Mouse (Mus musculus) ovary, adult 2 months (tissue): ENCODE results near the gene Taar3. TPM values are rescaled to one million over a fixed set of nuclear protein-coding genes. Genes with fewer than 3 reads are reported as not detected.

Source experiments
- polyA plus RNA-seq: library from polyadenylated mRNA; depleted of rRNA; stranded (reverse); fragments of >200 nt; gene quantifications from 2 replicates; pipeline ENCODE4 v1.2.3, GENCODE M21; 2012; rRNA removed

Gene Taar3
- not detected in 2 replicates for polyA plus RNA-seq

DNA sequence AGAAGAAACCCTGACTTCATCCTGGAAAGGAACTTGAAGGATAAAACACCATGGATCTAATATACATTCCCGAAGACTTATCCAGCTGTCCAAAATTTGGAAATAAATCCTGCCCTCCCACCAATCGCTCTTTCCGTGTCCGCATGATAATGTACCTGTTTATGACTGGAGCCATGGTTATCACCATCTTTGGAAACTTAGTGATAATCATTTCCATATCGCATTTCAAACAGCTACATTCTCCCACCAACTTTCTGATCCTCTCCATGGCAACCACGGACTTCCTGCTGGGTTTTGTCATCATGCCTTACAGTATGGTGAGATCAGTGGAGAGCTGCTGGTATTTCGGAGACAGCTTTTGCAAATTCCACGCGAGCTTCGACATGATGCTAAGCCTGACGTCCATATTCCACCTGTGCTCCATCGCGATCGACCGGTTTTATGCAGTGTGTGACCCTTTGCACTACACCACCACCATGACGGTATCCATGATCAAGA, at the start of gene Taar3:
TSS of gene Taar3 (plus strand) at position 51 of the 498 bp plus-strand sequence.

GRCm38 (mm10) chr10:23920056-23920455, 29.3 kb upstream of the Taar3 start, which contains the start of gene Taar1:
Gene Taar1, plus strand, starts transcription at chr10:23920356.

DNA sequence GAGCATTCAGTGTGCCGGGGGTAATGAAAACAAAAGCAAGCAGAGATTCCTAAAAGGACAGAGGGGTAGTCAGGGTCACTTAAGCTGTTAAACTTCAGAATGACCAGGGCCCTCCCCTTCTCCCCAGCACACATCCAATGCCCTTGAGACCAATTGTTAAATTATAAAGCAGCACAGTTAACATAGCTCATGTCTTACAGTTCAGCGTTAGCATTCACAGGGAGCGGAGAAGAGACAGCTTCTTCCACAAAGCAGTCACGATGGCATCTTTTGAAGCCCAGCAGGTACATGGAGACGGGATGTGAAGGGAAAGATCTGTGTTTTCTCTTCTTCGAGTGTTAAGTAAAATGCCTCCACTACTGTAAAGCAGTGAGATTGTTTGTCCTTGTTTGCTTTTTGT, 11.0 kb upstream of the Taar3 start, which contains the start of gene Taar2:
TSS of gene Taar2 (plus strand) at position 261 of the 400 bp plus-strand sequence.

DNA sequence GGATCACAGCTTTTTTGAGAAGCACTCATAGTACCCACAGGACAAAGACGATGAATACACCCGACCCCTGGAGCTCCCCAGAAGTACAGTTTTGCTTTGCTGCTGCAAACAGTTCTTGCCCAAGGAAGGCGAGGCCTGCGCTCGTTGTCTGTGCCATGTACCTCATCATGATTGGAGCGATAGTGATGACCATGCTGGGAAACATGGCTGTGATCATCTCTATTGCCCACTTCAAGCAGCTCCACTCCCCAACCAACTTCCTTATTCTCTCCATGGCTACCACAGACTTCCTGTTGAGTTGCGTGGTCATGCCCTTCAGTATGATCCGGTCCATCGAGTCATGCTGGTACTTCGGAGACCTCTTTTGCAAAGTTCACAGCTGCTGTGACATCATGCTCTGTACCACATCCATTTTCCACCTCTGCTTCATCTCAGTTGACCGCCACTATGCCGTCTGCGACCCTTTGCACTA, 11.1 kb downstream of the Taar3 start, which contains the start of gene Taar4:
TSS of gene Taar4 (plus strand) at position 51 of the 472 bp plus-strand sequence.

GRCm38 (mm10) chr10:23970656-23971165, 21.4 kb downstream of the Taar3 start, which contains the start of gene Taar5:
Gene Taar5, plus strand, starts transcription at chr10:23970706.

GRCm38 (mm10) chr10:23985546-23985945, 36.2 kb downstream of the Taar3 start, which contains the start of gene Taar6:
Gene Taar6, minus strand, starts transcription at chr10:23985646.

GRCm38 (mm10) chr10:23993381-23993780, 44.0 kb downstream of the Taar3 start, which contains the start of gene Taar7a:
Gene Taar7a, minus strand, starts transcription at chr10:23993481.

GRCm38 (mm10) chr10:23999639-24000038, 50.3 kb downstream of the Taar3 start, which contains the start of gene Taar7b:
Gene Taar7b, plus strand, starts transcription at chr10:23999939.

Other genes starting within 250 kb of the Taar3 start
- gene Rps12, start 162.3 kb upstream of the Taar3 start, polyA plus RNA-seq, result 2,181 and 2,376 TPM in 2 replicates
- 9.4 and 15.9 TPM in 2 replicates for gene Slc18b1, start 152.6 kb upstream of the Taar3 start, polyA plus RNA-seq
- gene Vnn3, start 98.1 kb upstream of the Taar3 start, polyA plus RNA-seq, result 0.96 and 1.1 TPM in 2 replicates
- 13.5 and 22.5 TPM in 2 replicates for gene Vnn1, start 54.9 kb upstream of the Taar3 start, polyA plus RNA-seq
- not detected in 2 replicates for gene Taar1, start 29.2 kb upstream of the Taar3 start, polyA plus RNA-seq
- not detected in 2 replicates for gene Taar2, start 11.0 kb upstream of the Taar3 start, polyA plus RNA-seq
- not detected in 2 replicates for gene Taar4, start 10.9 kb downstream of the Taar3 start, polyA plus RNA-seq
- not detected in 2 replicates for gene Taar5, start 21.1 kb downstream of the Taar3 start, polyA plus RNA-seq
- not detected in 2 replicates for gene Taar6, start 36.1 kb downstream of the Taar3 start, polyA plus RNA-seq
- gene Taar7a, start 43.9 kb downstream of the Taar3 start, polyA plus RNA-seq, result not detected in 2 replicates
- gene Taar7b, start 50.4 kb downstream of the Taar3 start, polyA plus RNA-seq, result not detected in 2 replicates
- not detected in 2 replicates for gene Taar7d, start 77.7 kb downstream of the Taar3 start, polyA plus RNA-seq
- gene Taar7e, start 88.1 kb downstream of the Taar3 start, polyA plus RNA-seq, result not detected in 2 replicates
- not detected in 2 replicates for gene Taar7f, start 100.0 kb downstream of the Taar3 start, polyA plus RNA-seq
- not detected in 2 replicates for gene Taar8a, start 126.9 kb downstream of the Taar3 start, polyA plus RNA-seq
- gene Taar8b, start 142.7 kb downstream of the Taar3 start, polyA plus RNA-seq, result not detected in 2 replicates
- gene Taar8c, start 152.4 kb downstream of the Taar3 start, polyA plus RNA-seq, result not detected in 2 replicates
- not detected in 2 replicates for gene Taar9, start 160.0 kb downstream of the Taar3 start, polyA plus RNA-seq
- gene Stx7, start 199.7 kb downstream of the Taar3 start, polyA plus RNA-seq, result 38.4 and 56.5 TPM in 2 replicates